Mouse (Mus musculus) kidney, postnatal 14 days (tissue): ENCODE measurements around the gene Aif1.

Source experiments
- DNase-seq: peaks from one replicate; pipeline ENCODE4 v3.0.0; 2022; ENCODE audit warnings: mixed read lengths

Aif1 gene

GRCm38 (mm10) chr17:35165451-35166155 lies 10.3 kb downstream of the Aif1 start:
- no peak for DNase-seq

DNA sequence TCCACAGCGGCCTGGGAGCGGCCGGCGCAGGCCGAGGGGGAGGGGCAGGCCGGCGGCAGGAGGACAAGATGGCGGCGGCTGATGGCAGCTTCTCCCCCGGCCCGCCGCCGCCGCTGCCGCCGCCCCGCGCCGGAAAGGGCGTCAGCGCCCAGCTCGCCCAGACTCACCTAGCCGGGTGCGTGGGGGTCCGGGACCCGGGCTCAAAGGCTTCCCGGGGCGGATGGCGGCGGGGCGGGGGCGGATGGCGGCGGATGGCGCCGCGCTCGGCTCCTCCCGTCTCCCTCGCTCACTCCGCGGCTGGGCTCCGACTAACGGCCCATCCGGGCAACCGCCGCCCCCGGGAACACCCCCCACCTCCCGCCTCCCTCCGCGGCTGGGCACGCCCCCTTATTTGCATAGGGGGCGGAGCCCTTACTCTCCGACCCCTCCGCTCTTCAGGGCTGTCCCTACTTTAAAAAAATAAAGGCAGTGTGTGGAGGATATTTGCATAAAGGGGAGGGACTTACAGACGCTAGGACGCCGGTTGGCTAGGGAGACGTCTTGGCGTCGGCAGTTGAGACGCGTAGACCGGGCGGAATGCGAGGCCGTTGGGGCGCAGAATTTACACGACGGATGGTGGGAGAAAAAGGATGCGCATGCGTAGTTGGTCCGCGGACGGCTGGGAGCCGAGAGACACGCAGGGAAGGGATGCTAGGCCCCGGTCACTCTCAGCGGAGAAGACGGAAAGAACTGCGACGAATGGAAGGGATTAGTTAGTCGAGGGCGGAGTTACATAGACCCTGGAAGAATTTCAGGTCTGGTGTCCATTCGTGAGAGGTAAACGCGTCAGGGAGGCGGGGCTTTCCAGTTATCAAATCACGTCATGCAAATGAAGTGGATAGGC lies 11.1 kb downstream of the Aif1 start, which contains the start of gene Prrc2a:
TSS of gene Prrc2a (minus strand) at position 330 of the 883 bp plus-strand sequence.
- peak; percentile 99 for DNase-seq

- no peak for DNase-seq
These were observed 11.7 kb downstream of the Aif1 start for GRCm38 (mm10) chr17:35164218-35164567.

DNA sequence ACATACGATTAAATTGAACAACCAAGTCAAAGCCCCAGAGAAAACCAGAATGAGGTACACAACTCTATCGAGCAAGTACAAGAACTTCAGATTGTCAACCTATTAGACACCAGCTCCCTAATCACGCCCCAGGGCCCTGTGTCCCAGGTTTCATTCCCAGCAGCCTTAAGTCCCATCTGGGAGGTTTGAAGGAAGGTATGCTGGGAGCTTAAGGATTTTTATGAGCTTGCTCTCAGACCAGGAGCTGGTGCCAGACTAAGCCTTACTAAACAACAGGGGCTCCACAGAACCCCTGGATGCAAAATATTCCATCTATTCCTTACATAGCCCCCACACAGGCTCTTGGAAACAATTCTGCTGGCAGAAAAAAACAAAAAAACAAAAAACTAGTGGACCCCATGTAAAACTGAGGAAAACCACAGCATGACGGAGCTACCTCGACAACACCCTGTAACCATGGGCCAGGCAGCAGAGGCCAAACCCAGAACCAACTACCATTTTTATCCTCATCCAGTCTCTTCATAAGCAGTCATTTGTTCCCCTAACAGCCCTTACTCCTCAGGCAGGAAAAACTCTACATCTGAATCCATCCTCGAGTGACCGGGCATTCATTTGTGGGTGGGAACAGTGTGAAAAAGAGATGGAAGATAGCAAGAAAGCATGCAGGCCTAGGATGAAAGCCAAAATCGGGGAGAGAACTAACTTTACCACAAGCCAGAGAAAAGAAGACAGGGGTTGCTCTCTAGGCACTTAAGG lies 12.4 kb downstream of the Aif1 start:
- DNase-seq = no peak

DNA sequence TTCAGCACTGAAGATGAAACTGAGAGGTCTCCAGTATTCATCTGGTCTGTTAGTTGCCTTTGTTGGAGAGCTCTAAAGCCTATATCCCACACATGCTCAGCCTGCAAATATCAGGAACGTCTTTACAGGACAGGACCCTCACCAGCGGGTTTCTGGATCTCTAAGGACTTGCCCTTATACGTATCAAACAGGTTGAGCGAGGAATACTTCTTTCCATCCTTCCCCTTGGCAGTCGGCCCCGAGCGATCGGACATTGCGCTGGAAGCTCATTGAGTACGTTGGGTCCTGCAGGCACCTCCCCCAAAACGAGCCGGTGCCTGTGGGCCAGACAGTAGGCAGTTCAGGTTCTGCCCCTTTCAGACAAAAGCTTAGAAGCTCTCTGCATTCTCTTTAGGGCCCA lies 13.1 kb downstream of the Aif1 start:
- DNase-seq = peak; percentile 54

GRCm38 (mm10) chr17:35162121-35162520 lies 13.7 kb downstream of the Aif1 start:
- DNase-seq = no peak

GRCm38 (mm10) chr17:35161421-35161820 lies 14.4 kb downstream of the Aif1 start:
- no peak for DNase-seq

DNA sequence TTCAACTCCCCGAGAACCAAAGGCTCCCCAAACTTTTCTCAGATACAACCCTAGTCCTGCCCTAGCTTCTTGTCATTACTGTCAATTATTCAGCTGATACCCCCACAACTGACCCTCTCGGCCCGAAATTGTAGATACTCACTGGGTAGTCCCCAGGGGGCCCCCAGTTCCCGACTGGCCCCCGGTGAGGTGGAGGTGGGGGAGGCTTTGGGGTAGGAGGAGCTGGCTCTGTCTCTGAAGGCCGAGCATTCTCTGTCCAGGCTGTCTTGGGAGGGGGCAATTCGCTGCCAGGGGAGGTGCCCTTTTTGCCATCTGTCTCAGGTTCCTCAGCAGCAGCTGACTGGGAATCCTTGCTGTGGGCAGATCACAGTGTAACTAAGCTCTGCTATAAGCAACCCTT lies 16.2 kb downstream of the Aif1 start:
- no peak for DNase-seq

GRCm38 (mm10) chr17:35158850-35159593 lies 16.8 kb downstream of the Aif1 start:
- DNase-seq = no peak

DNA sequence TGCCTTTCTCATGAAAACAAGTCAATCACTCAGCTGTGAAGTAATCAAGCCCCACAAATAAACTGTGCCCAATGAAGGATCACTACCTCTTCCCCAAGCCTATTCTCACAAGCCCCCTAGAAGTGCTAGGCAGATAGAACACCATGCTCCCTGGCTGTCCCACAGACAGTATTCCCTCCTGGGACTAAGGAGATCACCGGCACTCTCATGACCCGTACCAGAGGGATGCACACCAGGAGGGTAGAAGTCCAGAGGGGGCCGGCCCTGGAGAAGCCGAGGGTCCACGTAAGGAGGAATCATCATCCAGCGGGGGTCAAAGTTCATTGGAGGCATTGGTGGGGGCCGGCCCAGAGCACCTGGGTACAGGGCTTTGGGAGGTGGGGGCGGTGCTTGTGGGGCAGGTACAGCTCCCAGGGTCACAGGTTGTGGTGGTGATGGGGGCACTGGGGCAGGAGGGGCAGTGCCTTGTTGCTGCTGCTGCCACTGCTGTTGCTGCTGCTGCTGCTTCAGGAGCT lies 18.1 kb downstream of the Aif1 start:
- DNase-seq = no peak

- no peak for DNase-seq
These were observed 18.6 kb downstream of the Aif1 start for GRCm38 (mm10) chr17:35157254-35157653.

GRCm38 (mm10) chr17:35156461-35157200 lies 19.2 kb downstream of the Aif1 start:
- DNase-seq = no peak

- DNase-seq = no peak
These were observed 20.4 kb downstream of the Aif1 start for GRCm38 (mm10) chr17:35155451-35155850.

GRCm38 (mm10) chr17:35154616-35155015 lies 21.3 kb downstream of the Aif1 start:
- DNase-seq = no peak

- no peak for DNase-seq
These were observed 21.9 kb downstream of the Aif1 start for GRCm38 (mm10) chr17:35153931-35154330.

GRCm38 (mm10) chr17:35153077-35153476 lies 22.8 kb downstream of the Aif1 start:
- no peak for DNase-seq

- DNase-seq = no peak
These were observed 23.7 kb downstream of the Aif1 start for GRCm38 (mm10) chr17:35152121-35152520.

- DNase-seq = no peak
These were observed 27.8 kb downstream of the Aif1 start for GRCm38 (mm10) chr17:35147922-35148639.

GRCm38 (mm10) chr17:35147348-35147747 lies 28.5 kb downstream of the Aif1 start:
- DNase-seq = no peak

- DNase-seq = no peak
These were observed 29.7 kb downstream of the Aif1 start for GRCm38 (mm10) chr17:35146139-35146538.

DNA sequence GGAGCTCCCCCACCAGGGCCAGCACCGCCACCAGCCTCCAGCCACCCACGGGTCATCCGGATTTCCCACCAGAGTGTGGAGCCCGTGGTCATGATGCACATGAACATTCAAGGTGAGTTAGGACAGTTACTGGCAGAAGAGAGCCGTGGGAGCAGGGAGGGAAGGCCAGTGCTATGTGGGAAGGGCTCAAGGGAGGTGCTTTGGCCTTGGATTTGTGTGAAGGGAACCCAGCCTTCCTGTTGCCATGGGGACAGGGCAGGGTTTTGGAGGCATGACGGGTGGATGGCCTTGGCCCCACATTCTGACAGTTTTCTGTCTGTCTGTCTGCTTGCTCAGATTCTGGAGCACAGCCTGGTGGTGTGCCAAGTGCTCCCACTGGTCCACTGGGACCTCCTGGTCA lies 33.9 kb downstream of the Aif1 start:
- no peak for DNase-seq
